Mouse (Mus musculus): ENCODE measurements around the gene Zc2hc1b.

Gene Zc2hc1b

DNA sequence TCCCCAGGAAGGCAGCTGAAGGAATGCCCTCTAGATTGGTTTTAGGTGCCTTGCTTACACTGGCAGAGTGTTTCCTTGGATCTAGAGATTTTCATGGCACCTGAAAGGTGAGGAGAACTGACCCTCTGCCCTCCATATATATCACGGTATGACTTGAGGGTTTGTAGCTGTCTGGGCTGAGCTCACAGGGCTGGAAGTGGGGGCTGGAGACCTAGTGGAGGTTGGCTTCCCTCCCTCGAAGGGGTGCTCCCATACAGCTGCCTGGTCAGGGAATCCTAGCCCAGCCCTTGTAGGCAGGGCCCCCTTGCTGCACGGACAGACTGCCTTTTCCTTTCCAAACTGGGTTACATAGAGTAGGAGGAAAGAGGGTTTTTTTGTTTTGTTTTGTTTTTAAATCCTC, 65.0 kb downstream of the Zc2hc1b start:
- no peak for DNase-seq (ENCODE audit: low spot score)

DNA sequence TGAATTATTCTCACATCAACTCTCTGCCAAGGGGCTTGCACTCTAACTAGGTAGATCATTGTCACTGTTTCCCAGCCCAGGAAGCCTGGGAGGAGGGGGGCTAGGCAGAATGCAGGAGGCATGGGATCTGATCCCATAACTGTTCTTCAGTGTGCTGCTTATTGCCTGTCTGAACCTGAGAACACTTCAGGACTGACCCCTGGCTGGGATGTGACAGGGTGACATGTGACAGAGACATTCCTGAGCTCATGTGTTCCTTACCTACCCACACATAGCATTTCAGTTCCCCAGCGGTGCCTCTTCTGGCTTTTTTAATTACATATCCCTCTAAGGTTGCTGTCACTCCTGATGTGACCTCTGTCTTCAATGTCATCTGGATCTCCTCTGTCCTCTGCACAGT, 68.0 kb downstream of the Zc2hc1b start:
- DNase-seq (ENCODE audit: low spot score), result no peak

DNA sequence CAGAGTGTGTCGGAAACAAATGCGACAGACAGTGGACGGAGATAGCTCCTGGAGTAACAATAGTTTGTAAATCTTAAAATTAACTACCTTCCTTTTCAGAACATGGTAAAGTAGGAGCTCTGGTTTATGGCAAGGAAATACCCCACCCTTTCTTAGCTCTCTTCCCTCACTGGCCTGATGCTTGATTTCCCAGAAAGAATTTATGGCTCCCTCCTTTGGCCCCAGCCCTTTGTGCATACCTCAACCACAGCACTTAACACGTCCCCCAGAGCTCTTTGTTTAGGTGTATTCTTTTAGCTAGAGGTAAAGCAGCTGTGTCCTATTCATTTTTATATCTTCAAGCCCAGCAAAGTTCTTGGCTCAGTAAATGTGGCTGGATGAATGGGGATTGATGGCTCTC, 69.0 kb downstream of the Zc2hc1b start:
- no peak for DNase-seq (ENCODE audit: low spot score)

DNA sequence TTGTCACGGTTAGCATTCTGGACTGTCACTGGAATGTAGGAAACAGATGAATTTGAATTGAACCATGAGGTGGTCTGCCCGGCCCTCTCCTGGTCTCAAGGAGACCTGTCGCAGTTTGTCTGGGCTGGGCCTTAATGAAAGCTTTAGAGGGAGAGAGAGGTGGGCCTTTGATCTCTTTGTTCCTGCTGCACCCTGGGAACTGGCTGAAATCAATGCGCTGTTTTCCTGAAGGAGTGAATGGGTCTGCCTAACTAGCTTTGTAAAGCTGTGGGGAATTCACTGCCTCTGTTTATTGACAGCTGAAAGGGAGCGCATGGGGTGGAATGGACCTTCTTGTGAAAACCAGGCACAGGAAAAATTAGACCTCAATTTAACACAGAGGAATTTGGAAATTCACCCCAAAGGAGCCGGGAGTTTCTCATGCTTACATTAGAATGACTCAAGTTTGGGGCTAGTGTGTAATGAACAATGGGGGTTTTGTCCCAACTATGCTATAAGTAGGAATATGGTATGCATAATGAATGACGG, 69.7 kb downstream of the Zc2hc1b start:
- DNase-seq (ENCODE audit: low spot score), result no peak

DNA sequence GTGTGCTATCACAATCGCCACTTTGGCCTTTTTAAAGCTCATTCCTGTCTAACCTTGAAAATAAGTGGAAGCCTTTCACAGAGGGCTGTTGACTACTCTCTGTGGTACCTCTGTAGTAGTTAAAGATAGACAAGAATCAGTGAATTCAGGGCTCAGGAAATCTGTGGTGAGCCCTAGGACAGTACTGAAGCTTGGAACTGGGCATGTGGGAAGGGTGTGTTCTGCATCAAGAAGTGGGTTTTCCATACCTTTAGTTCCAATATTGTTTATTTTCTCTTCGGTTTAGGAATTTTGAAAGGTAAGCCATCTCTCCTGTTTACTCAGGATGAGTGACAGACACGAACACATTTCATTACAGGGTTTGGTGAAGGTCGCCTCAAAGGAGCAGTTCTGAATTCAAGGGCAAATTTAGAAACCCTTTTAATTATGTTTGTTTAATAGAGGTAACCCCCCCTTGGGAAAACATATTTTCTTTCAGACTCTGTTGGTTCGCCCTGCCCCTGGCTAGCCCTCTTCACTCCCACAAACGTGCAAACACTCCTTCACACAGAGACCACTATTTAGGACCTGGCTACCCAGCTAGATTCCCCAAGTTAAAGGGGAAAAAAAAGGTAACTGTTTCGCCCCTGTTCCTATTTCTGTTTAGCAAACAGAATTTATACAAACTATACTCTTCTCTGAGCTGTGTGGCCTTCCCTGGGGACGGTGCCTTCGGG, 70.8 kb downstream of the Zc2hc1b start:
- DNase-seq (ENCODE audit: low spot score), result no peak

DNA sequence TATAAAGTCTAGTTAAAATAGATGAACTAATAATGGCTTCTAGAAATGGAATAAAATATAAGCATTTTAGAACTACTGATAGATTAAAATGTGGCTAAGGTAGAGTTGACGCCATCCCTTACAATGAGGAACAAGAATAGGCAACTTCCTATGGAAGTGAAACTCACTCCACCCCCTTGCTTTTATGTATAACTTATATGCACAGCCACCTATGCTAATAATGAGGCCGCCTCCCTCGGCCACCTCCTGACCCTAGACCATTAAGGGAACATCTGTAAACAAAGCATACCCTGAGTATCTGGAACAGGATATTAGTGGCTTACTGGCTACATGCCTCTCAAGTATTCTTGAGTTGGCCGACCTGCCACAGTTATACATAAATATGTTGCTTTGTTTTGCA, 74.0 kb downstream of the Zc2hc1b start:
- no peak for DNase-seq (ENCODE audit: low spot score)

DNA sequence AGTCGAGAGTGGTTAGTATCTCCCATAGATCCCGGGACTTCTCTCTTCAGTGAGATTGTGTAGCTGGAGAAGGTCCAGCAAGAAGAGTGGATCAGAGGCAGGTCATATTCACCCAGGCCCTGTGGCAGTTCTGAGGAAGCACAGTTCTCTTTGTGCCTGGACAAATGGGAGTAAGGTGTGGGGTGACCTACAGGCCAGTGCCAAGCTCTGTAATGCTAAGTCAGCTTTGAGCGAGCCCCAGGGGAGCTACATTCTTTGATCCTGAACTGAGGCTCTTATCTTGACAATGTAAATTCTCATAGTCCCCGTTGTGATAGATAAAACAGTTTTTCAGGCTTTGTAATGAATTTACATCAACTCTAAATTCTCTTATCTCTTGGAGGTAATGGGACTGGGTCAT, 75.5 kb downstream of the Zc2hc1b start:
- DNase-seq (ENCODE audit: low spot score), result no peak

DNA sequence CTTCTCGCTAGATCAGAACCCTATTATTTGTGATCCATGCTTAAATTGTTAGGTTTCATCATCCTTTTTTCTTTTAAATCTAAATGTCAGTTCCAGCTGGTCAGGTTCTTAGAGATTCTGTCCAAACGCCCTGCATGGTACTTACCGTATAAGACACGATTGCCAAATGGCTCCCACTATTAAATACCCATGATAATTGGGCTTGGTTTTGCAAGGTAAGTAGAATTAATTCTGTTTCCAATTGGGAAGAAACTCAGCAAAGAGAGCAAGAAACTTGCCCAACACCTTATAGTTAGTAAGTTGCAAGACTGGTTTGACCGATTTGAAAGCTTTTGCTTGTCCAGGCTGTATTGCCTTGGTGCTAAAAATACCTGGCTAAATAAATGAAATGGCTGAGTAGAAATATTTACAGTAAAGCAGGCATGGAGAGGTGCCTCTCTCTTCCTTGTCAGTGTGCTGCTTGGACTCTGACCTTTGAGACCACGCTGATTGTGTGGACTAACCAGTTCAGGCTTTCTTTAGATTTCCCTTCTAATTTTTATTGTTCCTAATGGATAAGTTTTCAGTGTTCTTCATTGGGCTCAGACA, 77.7 kb downstream of the Zc2hc1b start:
- no peak for DNase-seq (ENCODE audit: low spot score)

All from urinary bladder, postnatal 25 days (tissue).